Mouse (Mus musculus) cerebellum, adult 18-20 months (tissue): ENCODE measurements at regions not wholly inside any gene's neighbourhood (a gene's known extent, or its start where the extent isn't known, plus 50 kb on each side); places are given as distances from the start of the nearest gene placed in this dataset.
A peak's percentile ranks its signal among the peaks of the same experiment; 100 is the strongest.
"Not testable (repeated sequence)": the region's sequence is repeated elsewhere in the genome, so short reads cannot be mapped to it uniquely, and the experiment has no call there.

Experiments
- DNase-seq, 2 experiments: peaks; one replicate each; pipeline ENCODE4 v3.0.0; 2021

GRCm38 (mm10) chr10:57046021-57046420 is 440.2 kb upstream of the Hsf2 start:
- no peak for DNase-seq

- DNase-seq = no peak
These were observed 439.3 kb upstream of the Hsf2 start for GRCm38 (mm10) chr10:57046891-57047290.

- no peak for DNase-seq
These were observed 438.5 kb upstream of the Hsf2 start for GRCm38 (mm10) chr10:57047719-57048118.

GRCm38 (mm10) chr10:57053375-57053774 is 432.8 kb upstream of the Hsf2 start:
- not testable (repeated sequence) for DNase-seq

GRCm38 (mm10) chr10:57090131-57090530 is 396.1 kb upstream of the Hsf2 start:
- no peak for DNase-seq

GRCm38 (mm10) chr10:57095920-57096319 is 390.3 kb upstream of the Hsf2 start:
- DNase-seq = no peak

- DNase-seq = no peak
These were observed 372.8 kb upstream of the Hsf2 start for GRCm38 (mm10) chr10:57113359-57113758.

- DNase-seq = no peak
These were observed 371.4 kb upstream of the Hsf2 start for GRCm38 (mm10) chr10:57114696-57115271.

- DNase-seq = no peak
These were observed 364.7 kb upstream of the Hsf2 start for GRCm38 (mm10) chr10:57121514-57121913.

- DNase-seq = peak in 1 of 2 experiments; percentile 2
These were observed 359.0 kb upstream of the Hsf2 start for GRCm38 (mm10) chr10:57127185-57127584.

GRCm38 (mm10) chr10:57156426-57156825 is 329.8 kb upstream of the Hsf2 start:
- DNase-seq = no peak

GRCm38 (mm10) chr10:57156912-57157311 is 329.3 kb upstream of the Hsf2 start:
- no peak for DNase-seq

GRCm38 (mm10) chr10:57160546-57160945 is 325.6 kb upstream of the Hsf2 start:
- DNase-seq = no peak

GRCm38 (mm10) chr10:57163359-57163758 is 322.8 kb upstream of the Hsf2 start:
- no peak for DNase-seq

- DNase-seq = peak; percentile 8 to 20
These were observed 302.6 kb upstream of the Hsf2 start for GRCm38 (mm10) chr10:57183560-57183959.

- no peak for DNase-seq
These were observed 275.5 kb upstream of the Hsf2 start for GRCm38 (mm10) chr10:57210701-57211100.

GRCm38 (mm10) chr10:57231117-57231516 is 255.1 kb upstream of the Hsf2 start:
- DNase-seq = no peak

GRCm38 (mm10) chr10:57281220-57281619 is 205.0 kb upstream of the Hsf2 start:
- DNase-seq = no peak

- DNase-seq = no peak
These were observed 203.3 kb upstream of the Hsf2 start for GRCm38 (mm10) chr10:57282896-57283295.

- DNase-seq = no peak
These were observed 194.6 kb upstream of the Hsf2 start for GRCm38 (mm10) chr10:57291596-57291995.

GRCm38 (mm10) chr10:57313799-57314198 is 172.4 kb upstream of the Hsf2 start:
- DNase-seq = peak; percentile 11 to 13

- peak in 1 of 2 experiments; percentile 3 for DNase-seq
These were observed 169.1 kb upstream of the Hsf2 start for GRCm38 (mm10) chr10:57317067-57317466.

GRCm38 (mm10) chr10:57319171-57319570 is 167.0 kb upstream of the Hsf2 start:
- DNase-seq = no peak

GRCm38 (mm10) chr10:57322717-57323424 is 163.3 kb upstream of the Hsf2 start:
- DNase-seq = no peak

- DNase-seq = no peak
These were observed 162.0 kb upstream of the Hsf2 start for GRCm38 (mm10) chr10:57324226-57324625.
